Mouse (Mus musculus): ENCODE measurements around the gene Fat3. TPM values are rescaled to one million over a fixed set of nuclear protein-coding genes. Genes with fewer than 3 reads are reported as not detected.

The Fat3 gene
- polyA plus RNA-seq, 1 experiment = 0.14 TPM

- WGBS = 87% methylated on average over 5 of the region's 5 CpGs
- no peak overlapping the region for H3K4me3 ChIP-seq (ENCODE audit: insufficient read depth, low read depth, low read length)
- H3K27ac ChIP-seq (ENCODE audit: insufficient read depth, low read depth, low read length) = no peak overlapping the region
- no peaks in the 10 kb centered on the region for H3K36me3 ChIP-seq (ENCODE audit: control insufficient read depth, insufficient read depth, low read length)
- TF ChIP-seq POLR2A (IDR thresholded peaks at IDR 0.05; ENCODE audit: low read depth, low read length) = no peak
- TF ChIP-seq CTCF (conservative IDR thresholded peaks at IDR 0.05; ENCODE audit: insufficient read depth, insufficient read length, low read depth, low read length) = no peak
- H3K4me1 ChIP-seq (ENCODE audit: control insufficient read depth, insufficient read depth, low read length) = no peaks in the 10 kb centered on the region
- DNase-seq = no peak
- no peaks in the 10 kb centered on the region for H3K27me3 ChIP-seq (replicated peaks; ENCODE audit: control insufficient read depth, insufficient read depth, low read length)
Measured at GRCm38 (mm10) chr9:16007516-16007915, 493.6 kb downstream of the Fat3 start.

GRCm38 (mm10) chr9:16002991-16003390 lies 498.1 kb downstream of the Fat3 start:
- no peaks in the 10 kb centered on the region for H3K36me3 ChIP-seq (ENCODE audit: control insufficient read depth, insufficient read depth, low read length)
- H3K27me3 ChIP-seq (replicated peaks; ENCODE audit: control insufficient read depth, insufficient read depth, low read length) = no peaks in the 10 kb centered on the region
- no peak for TF ChIP-seq POLR2A (IDR thresholded peaks at IDR 0.05; ENCODE audit: low read depth, low read length)
- no peak for TF ChIP-seq CTCF (conservative IDR thresholded peaks at IDR 0.05; ENCODE audit: insufficient read depth, insufficient read length, low read depth, low read length)
- no peak overlapping the region for H3K27ac ChIP-seq (ENCODE audit: insufficient read depth, low read depth, low read length)
- WGBS = 55% methylated on average over 1 of the region's 1 CpGs
- H3K4me3 ChIP-seq (ENCODE audit: insufficient read depth, low read depth, low read length) = no peak overlapping the region
- H3K4me1 ChIP-seq (ENCODE audit: control insufficient read depth, insufficient read depth, low read length) = no peaks in the 10 kb centered on the region
- no peak for DNase-seq

- Histone ChIP-seq H3K27ac (ENCODE audit: insufficient read depth, low read depth, low read length) (no peak overlapping the region), H3K4me1 (ENCODE audit: control insufficient read depth, insufficient read depth, low read length) (no peaks in the 10 kb centered on the region), H3K4me3 (ENCODE audit: insufficient read depth, low read depth, low read length) (no peak overlapping the region), H3K36me3 (ENCODE audit: control insufficient read depth, insufficient read depth, low read length) (no peaks in the 10 kb centered on the region), H3K27me3 (replicated peaks; ENCODE audit: control insufficient read depth, insufficient read depth, low read length) (no peaks in the 10 kb centered on the region)
- 73% methylated on average over 7 of the region's 7 CpGs for whole genome bisulfite sequencing
- no peak for TF ChIP-seq POLR2A (IDR thresholded peaks at IDR 0.05; ENCODE audit: low read depth, low read length)
- TF ChIP-seq CTCF (conservative IDR thresholded peaks at IDR 0.05; ENCODE audit: insufficient read depth, insufficient read length, low read depth, low read length) = no peak
- DNase-seq = peak; percentile 4
Measured at GRCm38 (mm10) chr9:15994762-15995161, 506.3 kb downstream of the Fat3 start.

GRCm38 (mm10) chr9:15994177-15994576 lies 506.9 kb downstream of the Fat3 start:
- H3K27ac ChIP-seq (ENCODE audit: insufficient read depth, low read depth, low read length) = no peak overlapping the region
- DNase-seq = no peak
- TF ChIP-seq CTCF (conservative IDR thresholded peaks at IDR 0.05; ENCODE audit: insufficient read depth, insufficient read length, low read depth, low read length) (no peak), POLR2A (IDR thresholded peaks at IDR 0.05; ENCODE audit: low read depth, low read length) (no peak)
- no peaks in the 10 kb centered on the region for H3K27me3 ChIP-seq (replicated peaks; ENCODE audit: control insufficient read depth, insufficient read depth, low read length)
- 72% methylated on average over 4 of the region's 4 CpGs for WGBS
- H3K4me3 ChIP-seq (ENCODE audit: insufficient read depth, low read depth, low read length) = no peak overlapping the region
- no peaks in the 10 kb centered on the region for H3K4me1 ChIP-seq (ENCODE audit: control insufficient read depth, insufficient read depth, low read length)
- H3K36me3 ChIP-seq (ENCODE audit: control insufficient read depth, insufficient read depth, low read length) = no peaks in the 10 kb centered on the region

- no peak overlapping the region for H3K27ac ChIP-seq (ENCODE audit: insufficient read depth, low read depth, low read length)
- H3K4me1 ChIP-seq (ENCODE audit: control insufficient read depth, insufficient read depth, low read length) = no peaks in the 10 kb centered on the region
- 87% methylated on average over 7 of the region's 7 CpGs for WGBS
- DNase-seq = no peak
- no peak overlapping the region for H3K4me3 ChIP-seq (ENCODE audit: insufficient read depth, low read depth, low read length)
- no peaks in the 10 kb centered on the region for H3K36me3 ChIP-seq (ENCODE audit: control insufficient read depth, insufficient read depth, low read length)
- no peaks in the 10 kb centered on the region for H3K27me3 ChIP-seq (replicated peaks; ENCODE audit: control insufficient read depth, insufficient read depth, low read length)
- TF ChIP-seq POLR2A (IDR thresholded peaks at IDR 0.05; ENCODE audit: low read depth, low read length) (no peak), CTCF (conservative IDR thresholded peaks at IDR 0.05; ENCODE audit: insufficient read depth, insufficient read length, low read depth, low read length) (no peak)
Measured at GRCm38 (mm10) chr9:15992158-15992846, 508.8 kb downstream of the Fat3 start.

- no peaks in the 10 kb centered on the region for H3K4me1 ChIP-seq (ENCODE audit: control insufficient read depth, insufficient read depth, low read length)
- no peak for DNase-seq
- no peak overlapping the region for H3K4me3 ChIP-seq (ENCODE audit: insufficient read depth, low read depth, low read length)
- H3K36me3 ChIP-seq (ENCODE audit: control insufficient read depth, insufficient read depth, low read length) = no peaks in the 10 kb centered on the region
- 86% methylated on average over 14 of the region's 14 CpGs for WGBS
- H3K27ac ChIP-seq (ENCODE audit: insufficient read depth, low read depth, low read length) = no peak overlapping the region
- TF ChIP-seq POLR2A (IDR thresholded peaks at IDR 0.05; ENCODE audit: low read depth, low read length) = no peak
- no peak for TF ChIP-seq CTCF (conservative IDR thresholded peaks at IDR 0.05; ENCODE audit: insufficient read depth, insufficient read length, low read depth, low read length)
- no peaks in the 10 kb centered on the region for H3K27me3 ChIP-seq (replicated peaks; ENCODE audit: control insufficient read depth, insufficient read depth, low read length)
Measured at GRCm38 (mm10) chr9:15978317-15978716, 522.8 kb downstream of the Fat3 start.

- 47% methylated on average over 12 of the region's 12 CpGs for WGBS
- H3K4me1 ChIP-seq (ENCODE audit: control insufficient read depth, insufficient read depth, low read length) = no peaks in the 10 kb centered on the region
- TF ChIP-seq POLR2A (IDR thresholded peaks at IDR 0.05; ENCODE audit: low read depth, low read length) = no peak
- no peak for TF ChIP-seq CTCF (conservative IDR thresholded peaks at IDR 0.05; ENCODE audit: insufficient read depth, insufficient read length, low read depth, low read length)
- no peak overlapping the region for H3K27ac ChIP-seq (ENCODE audit: insufficient read depth, low read depth, low read length)
- DNase-seq = no peak
- no peaks in the 10 kb centered on the region for H3K27me3 ChIP-seq (replicated peaks; ENCODE audit: control insufficient read depth, insufficient read depth, low read length)
- no peak overlapping the region for H3K4me3 ChIP-seq (ENCODE audit: insufficient read depth, low read depth, low read length)
- H3K36me3 ChIP-seq (ENCODE audit: control insufficient read depth, insufficient read depth, low read length) = no peaks in the 10 kb centered on the region
Measured at GRCm38 (mm10) chr9:15976959-15977663, 524.0 kb downstream of the Fat3 start.

Measured in kidney, adult 2 months (tissue).